11 mouse cellular contexts compared by ENCODE assay signal in genomic region chr16:20701316-20701715, GRCm38 (mm10). TPM values are rescaled to one million over a fixed set of nuclear protein-coding genes. Genes with fewer than 3 reads are reported as not detected.
DNase-seq lines count a peak whose midpoint lies in the region; ATAC-seq and TF ChIP-seq lines count a peak whose summit lies in the region.
"Had no signal": no experiment of that assay in that cellular context is flagged by ENCODE, and none has a peak within 500 bp of the region (broad histone marks: within the 10 kb centered on the region; RNA-seq: fewer than 3 reads in every experiment).

No protein-coding gene starts in this region.

- whole genome bisulfite sequencing in embryonic facial prominence, embryonic 15.5 days: 49% methylated on average over 7 of the region's 7 CpGs
- WGBS in limb, embryonic 11.5 days: 46% methylated on average over 7 of the region's 7 CpGs
- 53% methylated on average over 7 of the region's 7 CpGs for WGBS in stomach, embryonic 15.5 days

- no peak overlapping the region for H3K4me3 ChIP-seq in left cerebral cortex, adult 2 months
- no peak overlapping the region for H3K4me3 ChIP-seq in embryonic facial prominence, embryonic 15.5 days (replicated peaks)
- H3K4me3 ChIP-seq in limb, embryonic 11.5 days (ENCODE audit: low read depth, low read length): no peak overlapping the region
- H3K4me3 ChIP-seq in stomach, embryonic 15.5 days (replicated peaks): no peak overlapping the region
- H3K4me3 ChIP-seq: erythroblast, embryonic 14.5 days; heart, adult 2 months had no signal

- DNase-seq in left cerebral cortex, adult 2 months (ENCODE audit: extremely low spot score in 1 of 2, low spot score in 2 of 2): no peak
- DNase-seq in left cerebral cortex, postnatal 25 days (ENCODE audit: low spot score in 2 of 2): no peak
- DNase-seq in limb, embryonic 11.5 days (ENCODE audit: low spot score): no peak
- DNase-seq in urinary bladder, postnatal 25 days (ENCODE audit: low spot score): no peak
- no peak for DNase-seq in T-cell, adult 2 months (ENCODE audit: low spot score)
- DNase-seq: heart, adult 2 months; kidney, postnatal 25 days; lung, adult 2 months had no signal

- TF ChIP-seq CTCF in left cerebral cortex, adult 2 months (IDR thresholded peaks at IDR 0.05): no peak

- H3K36me3 ChIP-seq in embryonic facial prominence, embryonic 15.5 days: peaks cover 29% of the 10 kb centered on the region
- no peaks in the 10 kb centered on the region; the same call in 1 of the 2 replicates for H3K36me3 ChIP-seq in limb, embryonic 11.5 days (ENCODE audit: control insufficient read depth, insufficient read depth, low read length)
- peaks cover 4% of the 10 kb centered on the region; the same call in 1 of the 2 replicates for H3K36me3 ChIP-seq in stomach, embryonic 15.5 days

- H3K4me2 ChIP-seq in embryonic facial prominence, embryonic 15.5 days (replicated peaks): no peak overlapping the region
- H3K4me2 ChIP-seq in limb, embryonic 11.5 days (ENCODE audit: low read depth, severe bottlenecking): no peak overlapping the region
- 0 out of 2 replicates have a peak overlapping the region, but pooled peaks have one; percentile 1 for H3K4me2 ChIP-seq in stomach, embryonic 15.5 days

- H3K9me3 ChIP-seq in embryonic facial prominence, embryonic 15.5 days (replicated peaks): no peaks in the 10 kb centered on the region
- H3K9me3 ChIP-seq in limb, embryonic 11.5 days (ENCODE audit: control insufficient read depth, low read length): no peaks in the 10 kb centered on the region
- H3K9me3 ChIP-seq in stomach, embryonic 15.5 days: no peaks in the 10 kb centered on the region

- peaks cover 20% of the 10 kb centered on the region for H3K4me1 ChIP-seq in embryonic facial prominence, embryonic 15.5 days
- peaks cover 25% of the 10 kb centered on the region for H3K4me1 ChIP-seq in limb, embryonic 11.5 days (ENCODE audit: control insufficient read depth, insufficient read depth, low read length)
- peaks cover 15% of the 10 kb centered on the region for H3K4me1 ChIP-seq in stomach, embryonic 15.5 days

- ATAC-seq in embryonic facial prominence, embryonic 15.5 days (ENCODE audit: insufficient number of reproducible peaks, low FRiP score, low TSS enrichment, low read depth): peak; percentile 43; the same call in 1 of the 2 replicates
- ATAC-seq in limb, embryonic 11.5 days (ENCODE audit: insufficient number of reproducible peaks, low FRiP score, low TSS enrichment, low read depth): peak; percentile 29; the same call in 1 of the 2 replicates
- no peak for ATAC-seq in stomach, embryonic 15.5 days (ENCODE audit: insufficient read depth, low FRiP score, low read depth)

- H3K27ac ChIP-seq in left cerebral cortex, adult 2 months: peak overlapping the region; percentile 64
- H3K27ac ChIP-seq in embryonic facial prominence, embryonic 15.5 days (replicated peaks): peak overlapping the region; percentile 79
- H3K27ac ChIP-seq in limb, embryonic 11.5 days (replicated peaks; ENCODE audit: low read depth, low read length): peak overlapping the region; percentile 58; the same call in 1 of the 2 replicates
- peak overlapping the region; percentile 40; the same call in 1 of the 2 replicates for H3K27ac ChIP-seq in stomach, embryonic 15.5 days
- H3K27ac ChIP-seq: heart, adult 2 months had no signal

- no peaks in the 10 kb centered on the region for H3K27me3 ChIP-seq in embryonic facial prominence, embryonic 15.5 days
- no peaks in the 10 kb centered on the region for H3K27me3 ChIP-seq in limb, embryonic 11.5 days (ENCODE audit: control insufficient read depth, insufficient read depth, low read length)
- no peaks in the 10 kb centered on the region for H3K27me3 ChIP-seq in stomach, embryonic 15.5 days (replicated peaks)

- H3K9ac ChIP-seq in embryonic facial prominence, embryonic 15.5 days: 0 out of 2 replicates have a peak overlapping the region, but pooled peaks have one; percentile 15
- H3K9ac ChIP-seq in limb, embryonic 11.5 days (ENCODE audit: low read length): peak overlapping the region; percentile 23
- no peak overlapping the region for H3K9ac ChIP-seq in stomach, embryonic 15.5 days

- intact Hi-C loops in left cerebral cortex, adult 2 months (cut with DNase I): loop anchor here (5.0 kb wide), 1 partner anchor 491 kb away; no protein-coding TSS in a partner anchor
- intact Hi-C loops in left cerebral cortex, postnatal 25 days (cut with DNase I): no loop called here

RNA-seq across cellular contexts. Expression of gene Fam131a, which starts 8.3 kb away (rescaled TPM):
- 100 to 1,000 TPM; 320 to 343 TPM for total RNA-seq in left cerebral cortex, adult 2 months (2021)
- total RNA-seq in left cerebral cortex, postnatal 25 days (2021): 100 to 1,000 TPM; 319 to 375 TPM
- 14.0 and 15.3 TPM in 2 replicates for polyA plus RNA-seq in embryonic facial prominence, embryonic 15.5 days (2015; fragmentation: Nextera tagmentation; extraction: Ambion mirVana)
- polyA plus RNA-seq in limb, embryonic 11.5 days (2014; fragmentation: Nextera tagmentation; extraction: Ambion mirVana): 3.5 and 4.1 TPM in 2 replicates
- polyA plus RNA-seq in stomach, embryonic 15.5 days (2015; fragmentation: Nextera tagmentation; extraction: Ambion mirVana): 8.5 and 9.1 TPM in 2 replicates

RNA-seq across cellular contexts. Expression of gene Polr2h, which starts 16.1 kb away (rescaled TPM):
- total RNA-seq in left cerebral cortex, adult 2 months (2021): 10 to 100 TPM; 22.5 to 28.6 TPM
- total RNA-seq in left cerebral cortex, postnatal 25 days (2021): 10 to 100 TPM; 23.0 to 23.6 TPM
- polyA plus RNA-seq in embryonic facial prominence, embryonic 15.5 days (2015; fragmentation: Nextera tagmentation; extraction: Ambion mirVana): 90.0 and 100 TPM in 2 replicates
- polyA plus RNA-seq in limb, embryonic 11.5 days (2014; fragmentation: Nextera tagmentation; extraction: Ambion mirVana): 136 and 140 TPM in 2 replicates
- polyA plus RNA-seq in stomach, embryonic 15.5 days (2015; fragmentation: Nextera tagmentation; extraction: Ambion mirVana): 95.7 and 97.3 TPM in 2 replicates

RNA-seq across cellular contexts. Expression of gene Clcn2, which starts 16.2 kb away (rescaled TPM):
- total RNA-seq in left cerebral cortex, adult 2 months (2021): 10 to 100 TPM; 74.8 to 79.3 TPM
- 10 to 100 TPM; 58.7 to 60.9 TPM for total RNA-seq in left cerebral cortex, postnatal 25 days (2021)
- 15.6 and 16.0 TPM in 2 replicates for polyA plus RNA-seq in embryonic facial prominence, embryonic 15.5 days (2015; fragmentation: Nextera tagmentation; extraction: Ambion mirVana)
- polyA plus RNA-seq in limb, embryonic 11.5 days (2014; fragmentation: Nextera tagmentation; extraction: Ambion mirVana): 21.0 and 23.1 TPM in 2 replicates
- polyA plus RNA-seq in stomach, embryonic 15.5 days (2015; fragmentation: Nextera tagmentation; extraction: Ambion mirVana): 15.3 and 20.2 TPM in 2 replicates

RNA-seq across cellular contexts. Expression of gene Chrd, which starts 31.6 kb away (rescaled TPM):
- 10 to 100 TPM; 50.5 to 56.3 TPM for total RNA-seq in left cerebral cortex, adult 2 months (2021)
- total RNA-seq in left cerebral cortex, postnatal 25 days (2021): 10 to 100 TPM; 31.1 to 40.6 TPM
- polyA plus RNA-seq in embryonic facial prominence, embryonic 15.5 days (2015; fragmentation: Nextera tagmentation; extraction: Ambion mirVana): 8.5 and 10.8 TPM in 2 replicates
- 2.0 and 3.4 TPM in 2 replicates for polyA plus RNA-seq in limb, embryonic 11.5 days (2014; fragmentation: Nextera tagmentation; extraction: Ambion mirVana)
- 4.0 and 4.7 TPM in 2 replicates for polyA plus RNA-seq in stomach, embryonic 15.5 days (2015; fragmentation: Nextera tagmentation; extraction: Ambion mirVana)
- polyA plus RNA-seq: erythroblast, embryonic 14.5 days had no signal

RNA-seq across cellular contexts. Expression of gene Thpo, which starts 33.0 kb away (rescaled TPM):
- 1 to 10 TPM; 7.5 to 8.7 TPM for total RNA-seq in left cerebral cortex, adult 2 months (2021)
- 1 to 10 TPM; 4.6 to 4.7 TPM for total RNA-seq in left cerebral cortex, postnatal 25 days (2021)
- 1.3 and 1.6 TPM in 2 replicates for polyA plus RNA-seq in embryonic facial prominence, embryonic 15.5 days (2015; fragmentation: Nextera tagmentation; extraction: Ambion mirVana)
- 0.28 and 0.71 TPM in 2 replicates for polyA plus RNA-seq in limb, embryonic 11.5 days (2014; fragmentation: Nextera tagmentation; extraction: Ambion mirVana)
- polyA plus RNA-seq in stomach, embryonic 15.5 days (2015; fragmentation: Nextera tagmentation; extraction: Ambion mirVana): 1.0 and 1.1 TPM in 2 replicates
- polyA plus RNA-seq: erythroblast, embryonic 14.5 days had no signal
